23 mouse cellular contexts compared by ENCODE assay signal in the genomic region with DNA sequence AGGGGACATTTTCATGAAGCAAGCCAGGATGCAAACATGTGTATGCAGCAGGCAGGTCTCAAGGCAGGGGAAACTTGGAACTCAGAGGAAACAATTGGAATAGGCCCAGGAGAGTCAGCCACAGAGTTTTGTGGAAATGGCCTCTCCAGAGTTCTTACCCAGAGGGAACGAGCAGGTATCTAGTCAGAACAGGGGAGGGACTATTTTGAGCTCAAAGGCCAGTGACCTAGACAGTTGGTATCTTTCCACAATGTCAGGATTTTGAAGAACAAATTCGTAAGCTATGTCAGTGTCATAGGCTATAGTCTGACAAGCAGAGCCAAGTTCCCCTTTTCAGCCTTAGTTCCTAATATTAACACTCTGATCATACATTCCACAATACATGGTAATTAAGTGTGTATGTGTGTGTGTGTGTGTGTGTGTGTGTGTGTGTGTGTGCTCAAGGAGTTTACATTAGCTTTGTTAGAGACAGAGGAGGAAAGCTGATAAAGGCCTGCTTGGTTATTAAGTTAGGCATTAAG.
A peak's percentile ranks its signal among the peaks of the same experiment; 100 is the strongest.
DNase-seq lines count a peak whose midpoint lies in the region; ATAC-seq and TF ChIP-seq lines count a peak whose summit lies in the region.
"Had no signal": no experiment of that assay in that cellular context is flagged by ENCODE, and none has a peak within 500 bp of the region (broad histone marks: within the 10 kb centered on the region; RNA-seq: fewer than 3 reads in every experiment).

No protein-coding gene starts in this region.

- H3K9ac ChIP-seq in MEL (ENCODE audit: control insufficient read depth, low read depth, low read length, poor library complexity, severe bottlenecking) = no peak overlapping the region
- no peak overlapping the region for H3K9ac ChIP-seq in stomach, embryonic 16.5 days (ENCODE audit: low read length)
- H3K9ac ChIP-seq: embryonic facial prominence, embryonic 13.5 days; forebrain, postnatal 0 days; heart, embryonic 12.5 days; hindbrain, embryonic 15.5 days; intestine, embryonic 15.5 days; liver, postnatal 0 days had no signal

- no peaks in the 10 kb centered on the region for H3K9me3 ChIP-seq in MEL (replicated peaks; ENCODE audit: insufficient read depth, low read length)
- no peaks in the 10 kb centered on the region for H3K9me3 ChIP-seq in stomach, embryonic 16.5 days (replicated peaks; ENCODE audit: control insufficient read depth, low read length)
- H3K9me3 ChIP-seq: hindbrain, embryonic 15.5 days; intestine, embryonic 15.5 days; limb, embryonic 10.5 days had no signal

- peaks cover 0 to 2% of the 10 kb centered on the region in 2 experiments; a peak in 1 of 4 replicates for H3K27me3 ChIP-seq in MEL (ENCODE audit: control insufficient read depth in 1 of 2, insufficient read depth in 2 of 2, low read length in 2 of 2)
- no peaks in the 10 kb centered on the region for H3K27me3 ChIP-seq in stomach, embryonic 16.5 days (ENCODE audit: control insufficient read depth, insufficient read depth, low read length)
- no peaks in the 10 kb centered on the region for H3K27me3 ChIP-seq in cerebellum, adult 2 months (ENCODE audit: control insufficient read depth, insufficient read depth, low read length)
- H3K27me3 ChIP-seq: embryonic facial prominence, embryonic 13.5 days; heart, embryonic 12.5 days; hindbrain, embryonic 15.5 days; intestine, embryonic 15.5 days had no signal

- peak; percentile 24 to 32 for DNase-seq in kidney, postnatal 36 days
- DNase-seq in kidney, postnatal 14 days = no peak
- peak; percentile 45 for DNase-seq in MEL (ENCODE audit: low read depth, low spot score)
- no peak for DNase-seq in right cerebral cortex, postnatal 25 days
- DNase-seq in cerebellum, adult 2 months = no peak
- DNase-seq: adrenal gland, adult 2 months; cerebellum, adult 9-11 months; heart, postnatal 14 days; liver, postnatal 0 days; lung, postnatal 4 days; right cerebral cortex, postnatal 4 days; thymus, adult 18-20 months had no signal

- no peaks in the 10 kb centered on the region for H3K4me1 ChIP-seq in MEL (ENCODE audit: control insufficient read depth in 1 of 2, insufficient read depth in 2 of 2, low read length in 2 of 2)
- 0 out of 2 replicates have a peak, but pooled peaks cover 4% of the 10 kb centered on the region for H3K4me1 ChIP-seq in stomach, embryonic 16.5 days (ENCODE audit: control insufficient read depth, insufficient read depth, low read length)
- no peaks in the 10 kb centered on the region for H3K4me1 ChIP-seq in cerebellum, adult 2 months (ENCODE audit: control insufficient read depth, insufficient read depth, low read length)
- H3K4me1 ChIP-seq: embryonic facial prominence, embryonic 13.5 days; heart, embryonic 12.5 days; hindbrain, embryonic 15.5 days; intestine, embryonic 15.5 days; limb, embryonic 10.5 days had no signal

- TF ChIP-seq RAD21 in MEL (IDR thresholded peaks at IDR 0.05; ENCODE audit: low read depth, low read length) = no peak

- no peak overlapping the region for H3K27ac ChIP-seq in MEL (ENCODE audit: control insufficient read depth, low read depth, low read length)
- H3K27ac ChIP-seq in stomach, embryonic 16.5 days (ENCODE audit: low read length) = peak overlapping the region; percentile 62; the same call in 1 of the 2 replicates
- H3K27ac ChIP-seq in cerebellum, adult 2 months (ENCODE audit: insufficient read depth, low read length) = no peak overlapping the region
- H3K27ac ChIP-seq: embryonic facial prominence, embryonic 13.5 days; hindbrain, embryonic 15.5 days; intestine, embryonic 15.5 days; left cerebral cortex, adult 2 months; limb, embryonic 10.5 days had no signal

- TF ChIP-seq POLR2A in MEL (IDR thresholded peaks at IDR 0.05; ENCODE audit: control insufficient read depth in 1 of 2, insufficient read depth in 1 of 2, low read depth in 1 of 2, low read length in 2 of 2, poor library complexity in 1 of 2) = no peak
- TF ChIP-seq POLR2A in cerebellum, adult 2 months (IDR thresholded peaks at IDR 0.05; ENCODE audit: borderline replicate concordance, insufficient read depth, low read length) = no peak

- ATAC-seq in megakaryocyte, adult 5-6 weeks (ENCODE audit: poor library complexity, severe bottlenecking) = peak; percentile 84
- no peak for ATAC-seq in stomach, embryonic 16.5 days (ENCODE audit: insufficient read depth, low FRiP score)
- ATAC-seq: intestine, embryonic 15.5 days; liver, postnatal 0 days had no signal

- no peak for TF ChIP-seq EP300 in MEL (IDR thresholded peaks at IDR 0.05; ENCODE audit: low read depth in 1 of 2, low read length in 2 of 2)

- H3K4me2 ChIP-seq in stomach, embryonic 16.5 days (ENCODE audit: low read depth, low read length) = no peak overlapping the region
- H3K4me2 ChIP-seq: embryonic facial prominence, embryonic 13.5 days; heart, embryonic 12.5 days; hindbrain, embryonic 15.5 days; intestine, embryonic 15.5 days; midbrain, embryonic 11.5 days had no signal

- no peaks in the 10 kb centered on the region for H3K36me3 ChIP-seq in MEL (ENCODE audit: control insufficient read depth in 1 of 2, insufficient read depth in 2 of 2, low read length in 2 of 2)
- no peaks in the 10 kb centered on the region for H3K36me3 ChIP-seq in stomach, embryonic 16.5 days (ENCODE audit: control insufficient read depth, insufficient read depth, low read length)
- H3K36me3 ChIP-seq: embryonic facial prominence, embryonic 13.5 days; heart, embryonic 12.5 days; hindbrain, embryonic 15.5 days; intestine, embryonic 15.5 days; limb, embryonic 10.5 days had no signal

- no peaks in the 10 kb centered on the region for H3K79me2 ChIP-seq in MEL (ENCODE audit: control insufficient read depth, insufficient read depth, low read length, poor library complexity)

- no peak for TF ChIP-seq CTCF in MEL (IDR thresholded peaks at IDR 0.05 in 2 of 3, conservative IDR thresholded peaks at IDR 0.05 in 1 of 3; ENCODE audit: control insufficient read depth in 1 of 3, insufficient read depth in 1 of 3, low read depth in 2 of 3, low read length in 3 of 3, poor library complexity in 1 of 3, severe bottlenecking in 1 of 3)
- TF ChIP-seq CTCF in cerebellum, adult 2 months (IDR thresholded peaks at IDR 0.05; ENCODE audit: borderline replicate concordance, insufficient read depth, low read depth, low read length) = no peak

- H3K4me3 ChIP-seq in MEL (ENCODE audit: control insufficient read depth in 1 of 2, insufficient read depth in 1 of 2, low read depth in 2 of 2, low read length in 2 of 2) = no peak overlapping the region
- H3K4me3 ChIP-seq in stomach, embryonic 16.5 days (replicated peaks; ENCODE audit: low read length) = no peak overlapping the region
- no peak overlapping the region for H3K4me3 ChIP-seq in cerebellum, adult 2 months (replicated peaks; ENCODE audit: insufficient read depth, low read depth, low read length)
- H3K4me3 ChIP-seq: embryonic facial prominence, embryonic 13.5 days; heart, embryonic 12.5 days; hindbrain, embryonic 15.5 days; intestine, embryonic 15.5 days; left cerebral cortex, adult 2 months; limb, embryonic 10.5 days; myocyte had no signal

- 40% methylated on average over 2 of the region's 2 CpGs for WGBS in stomach, embryonic 16.5 days
- WGBS in cerebellum, adult 2 months = 79% methylated on average over 2 of the region's 2 CpGs

TF ChIP-seq in MEL, 35 proteins besides CTCF, POLR2A, EP300 and RAD21:
- TF ChIP-seq ZC3H11A (IDR thresholded peaks at IDR 0.05; ENCODE audit: low read depth, low read length) = no peak
- TF ChIP-seq SIN3A (IDR thresholded peaks at IDR 0.05; ENCODE audit: low read length) = no peak
- TF ChIP-seq ZNF384 (IDR thresholded peaks at IDR 0.05; ENCODE audit: low read depth, low read length) = no peak
- TF ChIP-seq POLR2AphosphoS5 (IDR thresholded peaks at IDR 0.05; ENCODE audit: borderline replicate concordance, low read depth, low read length) = no peak

Comparison
In these comparisons a context has a peak if more than half of its experiments do, and no peak if none do; other contexts are left out.
1. DNase-seq: peak in kidney, postnatal 36 days (2 of 2) and MEL (single experiment); none in kidney, postnatal 14 days (single experiment), right cerebral cortex, postnatal 25 days (single experiment) and cerebellum, adult 2 months (0 of 2).